Mouse (Mus musculus) olfactory bulb, adult 2 months (tissue): ENCODE results near the gene Sdc4. TPM values are rescaled to one million over a fixed set of nuclear protein-coding genes. Genes with fewer than 3 reads are reported as not detected.

Experiments
- H3K27ac ChIP-seq: fragments of 200-500 bp; 2 replicates; pipeline ENCODE4 v1.5.1; 2012; ENCODE audit warnings: low read depth, low read length; ENCODE audit not compliant: insufficient read depth
- H3K4me1 ChIP-seq: fragments of 200-500 bp; 2 replicates; pipeline ENCODE4 v1.6.1; 2012; ENCODE audit warnings: low read length; ENCODE audit not compliant: control insufficient read depth, insufficient read depth
- H3K4me3 ChIP-seq: fragments of 200-500 bp; 2 replicates; pipeline ENCODE4 v1.5.1; 2012; ENCODE audit warnings: mild to moderate bottlenecking, low read depth, low read length, moderate library complexity; ENCODE audit not compliant: insufficient read depth
- CTCF ChIP-seq: fragments of 200-500 bp; IDR thresholded peaks from 2 replicates; pipeline ENCODE4 v1.5.1; 2012; ENCODE audit warnings: low read depth, mild to moderate bottlenecking, low read length, moderate library complexity; ENCODE audit not compliant: insufficient read depth
- POLR2A ChIP-seq: fragments of 200-500 bp; IDR thresholded peaks from 2 replicates; pipeline ENCODE4 v1.6.1; 2012; ENCODE audit warnings: mild to moderate bottlenecking, low read depth, low read length, moderate library complexity; ENCODE audit not compliant: insufficient read depth
- WGBS: fragments of 180-500 bp; shearing (Covaris S2); methylation state at CpG from one replicate; pipeline ENCODE4 v1.1.7; 2018; 5-methylcytosine and 5-hydroxymethylcytosine counted together
- polyA plus RNA-seq: library from polyadenylated mRNA; stranded (reverse); fragments of >200 nt; gene quantifications from 2 replicates; pipeline ENCODE4 v1.2.4, GENCODE M21; 2012; ENCODE audit warnings: low replicate concordance; ENCODE audit not compliant: missing spikeins, insufficient read depth, insufficient read length

Gene Sdc4
- polyA plus RNA-seq = 124 TPM in 1 of 2 replicates, not detected in the other

DNA sequence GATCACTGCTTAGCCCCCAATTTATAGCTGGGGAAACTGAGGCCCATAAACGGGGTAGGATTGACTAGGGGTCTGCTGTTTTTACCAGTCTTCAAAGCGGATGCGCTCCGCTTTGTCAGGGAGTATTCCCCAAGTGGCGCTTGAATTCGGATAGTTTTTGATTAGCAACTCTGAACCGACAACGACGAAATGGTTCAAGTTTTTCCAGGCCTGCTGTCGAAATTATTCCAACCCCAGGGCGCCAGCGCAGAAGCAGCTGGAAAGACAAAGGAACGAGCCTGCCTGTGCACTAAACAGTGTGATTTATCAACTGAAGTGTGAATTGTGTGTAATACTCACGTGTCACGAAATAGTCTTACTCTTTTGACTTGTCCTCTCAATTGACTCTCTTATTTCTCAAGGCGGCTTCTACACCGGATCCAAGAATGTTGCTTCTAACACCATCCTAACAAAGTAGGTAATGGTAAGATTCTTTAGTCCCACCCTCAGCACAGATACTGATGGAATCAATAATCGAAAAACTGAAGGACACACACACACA is at the start of gene Sdc4:
Sdc4 (minus strand) TSS at position 428 of the 541 bp plus-strand sequence.
- Histone ChIP-seq H3K4me3 (peak within 1 kb of the TSS; percentile 58), H3K4me1 (peaks cover 15% of the 10 kb centered on the region), H3K27ac (peak within 1 kb of the TSS; percentile 30; the same call in 1 of the 2 replicates)
- TF ChIP-seq POLR2A (no peak), CTCF (no peak)
- 16% methylated on average over 18 of the region's 18 CpGs for WGBS

- 50% methylated on average over 9 of the region's 9 CpGs for WGBS
- peak overlapping the region; percentile 34 for H3K4me3 ChIP-seq
Observed at GRCm38 (mm10) chr2:164487812-164488211, 44.1 kb upstream of the Sdc4 start.

DNA sequence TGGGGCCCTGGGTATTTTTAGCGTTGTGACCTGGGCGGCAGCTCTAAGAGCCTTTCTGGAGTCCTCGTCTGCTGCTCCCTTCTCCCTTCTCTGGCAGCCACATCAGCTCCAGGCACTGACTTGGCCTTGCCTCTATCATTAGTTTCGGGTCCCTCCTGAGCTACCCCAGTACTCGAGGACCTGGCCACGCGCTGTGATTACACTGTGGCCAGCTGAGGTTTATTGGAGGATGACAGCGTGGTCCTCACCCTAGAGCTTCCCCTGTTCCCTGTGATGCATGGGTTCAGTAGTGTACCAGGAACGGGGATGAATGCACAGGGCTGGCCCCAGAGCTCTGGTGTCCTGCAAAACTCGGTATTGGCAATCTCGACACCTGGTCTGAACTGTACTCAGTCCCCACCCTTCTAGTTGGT is 43.4 kb upstream of the Sdc4 start:
- Histone ChIP-seq H3K4me1 (peaks cover 23% of the 10 kb centered on the region), H3K4me3 (peak overlapping the region; percentile 91), H3K27ac (peak overlapping the region; percentile 68)
- 8% methylated on average over 11 of the region's 11 CpGs for WGBS
- TF ChIP-seq POLR2A (no peak), CTCF (no peak)

More at GRCm38 (mm10) chr2:164487812-164488211, 44.1 kb upstream of the Sdc4 start:
- Histone ChIP-seq H3K27ac (peak overlapping the region; percentile 68), H3K4me1 (peaks cover 23% of the 10 kb centered on the region)
- no peak for TF ChIP-seq CTCF
- TF ChIP-seq POLR2A = no peak

GRCm38 (mm10) chr2:164486258-164487114 is 42.8 kb upstream of the Sdc4 start:
- TF ChIP-seq POLR2A (no peak), CTCF (no peak)
- WGBS = under 1% methylated on average over 89 of the region's 90 CpGs
- peaks cover 23% of the 10 kb centered on the region for H3K4me1 ChIP-seq
- peak overlapping the region; percentile 91 for H3K4me3 ChIP-seq
- H3K27ac ChIP-seq = peak overlapping the region; percentile 90

GRCm38 (mm10) chr2:164485681-164486257 is 42.1 kb upstream of the Sdc4 start, which contains the start of gene Dbndd2:
Dbndd2 (plus strand) TSS chr2:164486106.
- H3K4me3 ChIP-seq = peak within 1 kb of the TSS; percentile 91
- peaks cover 23% of the 10 kb centered on the region for H3K4me1 ChIP-seq
- TF ChIP-seq POLR2A (no peak), CTCF (no peak)
- peak within 1 kb of the TSS; percentile 90 for H3K27ac ChIP-seq
- WGBS = 2% methylated on average over 26 of the region's 26 CpGs

- 88% methylated on average over 6 of the region's 6 CpGs for WGBS
- Histone ChIP-seq H3K4me1 (no peaks in the 10 kb centered on the region), H3K27ac (no peak within 1 kb of the TSS), H3K4me3 (no peak within 1 kb of the TSS)
- TF ChIP-seq CTCF (no peak), POLR2A (no peak)
Observed at GRCm38 (mm10) chr2:164473624-164474023, 29.9 kb upstream of the Sdc4 start, which contains the start of gene Trp53tg5. Trp53tg5 (minus strand) TSS chr2:164473724.

- Histone ChIP-seq H3K4me1 (no peaks in the 10 kb centered on the region), H3K27ac (no peak overlapping the region)
- 33% methylated on average over 10 of the region's 10 CpGs for WGBS
Observed at GRCm38 (mm10) chr2:164470254-164470653, 26.6 kb upstream of the Sdc4 start.

GRCm38 (mm10) chr2:164466787-164467186 is 23.1 kb upstream of the Sdc4 start:
- 86% methylated on average over 5 of the region's 5 CpGs for WGBS
- Histone ChIP-seq H3K4me3 (no peak overlapping the region), H3K27ac (no peak overlapping the region), H3K4me1 (peaks cover 6% of the 10 kb centered on the region; the same call in 1 of the 2 replicates)
- TF ChIP-seq POLR2A = no peak
- no peak for TF ChIP-seq CTCF

More at GRCm38 (mm10) chr2:164470254-164470653, 26.6 kb upstream of the Sdc4 start:
- TF ChIP-seq POLR2A = no peak
- no peak for TF ChIP-seq CTCF
- no peak overlapping the region for H3K4me3 ChIP-seq

DNA sequence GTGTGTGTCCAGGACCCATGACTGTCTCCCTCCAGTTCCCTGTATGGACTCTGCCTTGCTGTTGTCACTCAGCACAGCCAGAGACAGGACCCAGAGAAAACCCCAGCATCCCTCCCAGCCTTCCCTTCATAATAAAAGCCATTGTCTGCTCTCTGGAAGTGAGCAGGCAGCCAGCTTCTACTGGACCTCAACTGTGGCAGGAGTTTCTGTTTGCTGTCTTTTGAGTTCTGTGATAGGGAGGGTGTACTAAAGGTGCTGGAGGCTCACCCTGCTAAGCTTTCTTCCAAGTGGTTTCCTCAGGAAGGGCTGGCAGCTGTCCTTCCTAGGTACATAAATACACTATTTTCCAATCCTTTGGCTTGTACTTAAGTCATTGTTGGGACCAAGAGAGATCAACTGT is 21.5 kb upstream of the Sdc4 start:
- TF ChIP-seq POLR2A = no peak
- no peak for TF ChIP-seq CTCF
- Histone ChIP-seq H3K4me3 (no peak overlapping the region), H3K27ac (no peak overlapping the region), H3K4me1 (peaks cover 6% of the 10 kb centered on the region; the same call in 1 of the 2 replicates)
